ENCODE assay signal across 9 mouse cellular contexts in genomic region chr10:81141455-81142210, GRCm38 (mm10). TPM values are rescaled to one million over a fixed set of nuclear protein-coding genes. Genes with fewer than 3 reads are reported as not detected.
DNase-seq lines count a peak whose midpoint lies in the region; ATAC-seq and TF ChIP-seq lines count a peak whose summit lies in the region.
"Had no signal": no experiment of that assay in that cellular context is flagged by ENCODE, and none has a peak within 500 bp of the region (broad histone marks: within the 10 kb centered on the region; RNA-seq: fewer than 3 reads in every experiment).

No protein-coding gene starts in this region.

- H3K36me3 ChIP-seq in midbrain, embryonic 12.5 days: peaks cover 36% of the 10 kb centered on the region
- H3K36me3 ChIP-seq in midbrain, embryonic 16.5 days (ENCODE audit: control insufficient read depth, insufficient read depth, low read length): peaks cover 28% of the 10 kb centered on the region
- peaks cover 32% of the 10 kb centered on the region for H3K36me3 ChIP-seq in intestine, postnatal 0 days (ENCODE audit: control insufficient read depth, insufficient read depth)
- H3K36me3 ChIP-seq in stomach, embryonic 15.5 days: peaks cover 37% of the 10 kb centered on the region

- peak overlapping the region; percentile 88 for H3K4me3 ChIP-seq in gastrocnemius, adult 2 months
- H3K4me3 ChIP-seq in midbrain, embryonic 12.5 days: no peak overlapping the region
- H3K4me3 ChIP-seq in midbrain, embryonic 16.5 days (ENCODE audit: low read depth, low read length): no peak overlapping the region
- peak overlapping the region; percentile 87 for H3K4me3 ChIP-seq in intestine, postnatal 0 days (ENCODE audit: low read depth, low read length)
- H3K4me3 ChIP-seq in stomach, embryonic 15.5 days (replicated peaks): peak overlapping the region; percentile 81

- peaks cover 45% of the 10 kb centered on the region for H3K4me1 ChIP-seq in midbrain, embryonic 12.5 days
- H3K4me1 ChIP-seq in midbrain, embryonic 16.5 days (ENCODE audit: control insufficient read depth, insufficient read depth, low read length): peaks cover 30% of the 10 kb centered on the region
- peaks cover 20% of the 10 kb centered on the region for H3K4me1 ChIP-seq in intestine, postnatal 0 days (replicated peaks; ENCODE audit: control insufficient read depth, insufficient read depth, low read length)
- H3K4me1 ChIP-seq in stomach, embryonic 15.5 days: peaks cover 56% of the 10 kb centered on the region

- H3K27ac ChIP-seq in gastrocnemius, adult 2 months: peak overlapping the region; percentile 98
- H3K27ac ChIP-seq in midbrain, embryonic 12.5 days (replicated peaks): peak overlapping the region; percentile 20; the same call in 1 of the 2 replicates
- H3K27ac ChIP-seq in midbrain, embryonic 16.5 days (ENCODE audit: low read length): no peak overlapping the region
- peak overlapping the region; percentile 91 for H3K27ac ChIP-seq in intestine, postnatal 0 days (ENCODE audit: low read depth, low read length)
- peak overlapping the region; percentile 87 for H3K27ac ChIP-seq in stomach, embryonic 15.5 days

- H3K4me2 ChIP-seq in midbrain, embryonic 12.5 days (replicated peaks): no peak overlapping the region
- H3K4me2 ChIP-seq in midbrain, embryonic 16.5 days (ENCODE audit: low read length): no peak overlapping the region
- H3K4me2 ChIP-seq in intestine, postnatal 0 days (replicated peaks; ENCODE audit: low read depth): peak overlapping the region; percentile 83
- peak overlapping the region; percentile 82 for H3K4me2 ChIP-seq in stomach, embryonic 15.5 days

- DNase-seq in gastrocnemius, adult 2 months: no peak
- no peak for DNase-seq in gastrocnemius, postnatal 14 days
- no peak for DNase-seq in adrenal gland, postnatal 14 days
- no peak for DNase-seq in gastrocnemius, postnatal 36 days
- DNase-seq: thymus, postnatal 4 days had no signal

- 79% methylated on average over 7 of the region's 7 CpGs for WGBS in midbrain, embryonic 12.5 days
- 74% methylated on average over 6 of the region's 7 CpGs for WGBS in midbrain, embryonic 16.5 days
- WGBS in intestine, postnatal 0 days: 49% methylated on average over 7 of the region's 7 CpGs
- 68% methylated on average over 7 of the region's 7 CpGs for WGBS in stomach, embryonic 15.5 days

- no peak for TF ChIP-seq CTCF in gastrocnemius, adult 2 months (IDR thresholded peaks at IDR 0.05)
- no peak for TF ChIP-seq CTCF in intestine, postnatal 0 days (IDR thresholded peaks at IDR 0.05; ENCODE audit: low read depth)

- no peak overlapping the region for H3K9ac ChIP-seq in midbrain, embryonic 12.5 days (replicated peaks)
- H3K9ac ChIP-seq in midbrain, embryonic 16.5 days (ENCODE audit: low read depth, low read length): no peak overlapping the region
- H3K9ac ChIP-seq in intestine, postnatal 0 days (ENCODE audit: low read depth, low read length): peak overlapping the region; percentile 87
- peak overlapping the region; percentile 10; the same call in 1 of the 2 replicates for H3K9ac ChIP-seq in stomach, embryonic 15.5 days

- no peaks in the 10 kb centered on the region for H3K27me3 ChIP-seq in midbrain, embryonic 12.5 days
- H3K27me3 ChIP-seq in midbrain, embryonic 16.5 days (ENCODE audit: control insufficient read depth, insufficient read depth, low read depth, low read length): no peaks in the 10 kb centered on the region
- H3K27me3 ChIP-seq in intestine, postnatal 0 days (replicated peaks; ENCODE audit: control insufficient read depth, insufficient read depth, low read length): no peaks in the 10 kb centered on the region
- H3K27me3 ChIP-seq in stomach, embryonic 15.5 days (replicated peaks): no peaks in the 10 kb centered on the region

- ATAC-seq in midbrain, embryonic 12.5 days (ENCODE audit: low FRiP score, low read depth): no peak
- ATAC-seq in midbrain, embryonic 16.5 days: no peak
- ATAC-seq in intestine, postnatal 0 days: no peak
- no peak for ATAC-seq in stomach, embryonic 15.5 days (ENCODE audit: insufficient read depth, low FRiP score, low read depth)

- intact Hi-C loops in gastrocnemius, adult 2 months (cut with DNase I): loop anchor here (2.0 kb wide), 1 partner anchor 25 kb away; the partner anchor contains the start of gene Pias4
- intact Hi-C loops in gastrocnemius, postnatal 14 days (cut with DNase I; ENCODE audit: low total_unique reads): no loop called here
- intact Hi-C loops in gastrocnemius, postnatal 36 days (cut with DNase I): no loop called here

- no peaks in the 10 kb centered on the region; the same call in 1 of the 2 replicates for H3K9me3 ChIP-seq in midbrain, embryonic 12.5 days
- no peaks in the 10 kb centered on the region for H3K9me3 ChIP-seq in midbrain, embryonic 16.5 days (replicated peaks; ENCODE audit: control insufficient read depth, low read length, poor library complexity, severe bottlenecking)
- H3K9me3 ChIP-seq in intestine, postnatal 0 days (ENCODE audit: control insufficient read depth): no peaks in the 10 kb centered on the region
- H3K9me3 ChIP-seq in stomach, embryonic 15.5 days: no peaks in the 10 kb centered on the region

RNA-seq across cellular contexts. Expression of gene Zbtb7a, which starts 6.6 kb away (rescaled TPM):
- total RNA-seq in gastrocnemius, adult 2 months (2021): 10 to 100 TPM; 23.3 to 25.9 TPM
- 10 to 100 TPM; 28.2 to 30.1 TPM for total RNA-seq in gastrocnemius, postnatal 14 days (2021)
- 14.6 and 15.9 TPM in 2 replicates for polyA plus RNA-seq in midbrain, embryonic 12.5 days (2016; fragmentation: Nextera tagmentation; extraction: Ambion mirVana)
- 11.3 and 12.6 TPM in 2 replicates for polyA plus RNA-seq in midbrain, embryonic 16.5 days (2015; fragmentation: Nextera tagmentation; extraction: Ambion mirVana)
- polyA plus RNA-seq in intestine, postnatal 0 days (2015; fragmentation: Nextera tagmentation; extraction: Ambion mirVana): 54.1 and 67.6 TPM in 2 replicates
- 56.2 and 60.1 TPM in 2 replicates for polyA plus RNA-seq in stomach, embryonic 15.5 days (2015; fragmentation: Nextera tagmentation; extraction: Ambion mirVana)
- 66.9 and 73.8 TPM in 2 replicates for total RNA-seq in adrenal gland, postnatal 14 days (2021)
- 10 to 100 TPM; 22.4 to 27.8 TPM for total RNA-seq in gastrocnemius, postnatal 36 days (2021)

RNA-seq across cellular contexts. Expression of gene Pias4, which starts 26.1 kb away (rescaled TPM):
- total RNA-seq in gastrocnemius, adult 2 months (2021): 10 to 100 TPM; 15.7 to 16.2 TPM
- total RNA-seq in gastrocnemius, postnatal 14 days (2021): 10 to 100 TPM; 12.3 to 12.8 TPM
- polyA plus RNA-seq in midbrain, embryonic 12.5 days (2016; fragmentation: Nextera tagmentation; extraction: Ambion mirVana): 58.6 and 64.9 TPM in 2 replicates
- 49.7 and 52.2 TPM in 2 replicates for polyA plus RNA-seq in midbrain, embryonic 16.5 days (2015; fragmentation: Nextera tagmentation; extraction: Ambion mirVana)
- 32.8 and 36.5 TPM in 2 replicates for polyA plus RNA-seq in intestine, postnatal 0 days (2015; fragmentation: Nextera tagmentation; extraction: Ambion mirVana)
- polyA plus RNA-seq in stomach, embryonic 15.5 days (2015; fragmentation: Nextera tagmentation; extraction: Ambion mirVana): 41.8 and 44.9 TPM in 2 replicates
- 27.3 and 28.3 TPM in 2 replicates for total RNA-seq in adrenal gland, postnatal 14 days (2021)
- 10 to 100 TPM; 14.0 to 16.3 TPM for total RNA-seq in gastrocnemius, postnatal 36 days (2021)

RNA-seq across cellular contexts. Expression of gene Eef2, which starts 34.8 kb away (rescaled TPM):
- total RNA-seq in gastrocnemius, adult 2 months (2021): 1,000 to 10,000 TPM; 1,128 to 1,335 TPM
- total RNA-seq in gastrocnemius, postnatal 14 days (2021): 100 to 1,000 TPM; 892 to 898 TPM
- 531 and 534 TPM in 2 replicates for polyA plus RNA-seq in midbrain, embryonic 12.5 days (2016; fragmentation: Nextera tagmentation; extraction: Ambion mirVana)
- 535 and 543 TPM in 2 replicates for polyA plus RNA-seq in midbrain, embryonic 16.5 days (2015; fragmentation: Nextera tagmentation; extraction: Ambion mirVana)
- polyA plus RNA-seq in intestine, postnatal 0 days (2015; fragmentation: Nextera tagmentation; extraction: Ambion mirVana): 286 and 316 TPM in 2 replicates
- polyA plus RNA-seq in stomach, embryonic 15.5 days (2015; fragmentation: Nextera tagmentation; extraction: Ambion mirVana): 517 and 544 TPM in 2 replicates
- 1,390 and 1,511 TPM in 2 replicates for total RNA-seq in adrenal gland, postnatal 14 days (2021)
- total RNA-seq in gastrocnemius, postnatal 36 days (2021): 100 to 1,000 TPM; 880 to 957 TPM

RNA-seq across cellular contexts. Expression of gene Map2k2, which starts 35.9 kb away (rescaled TPM):
- 100 to 1,000 TPM; 148 to 187 TPM for total RNA-seq in gastrocnemius, adult 2 months (2021)
- total RNA-seq in gastrocnemius, postnatal 14 days (2021): 100 to 1,000 TPM; 163 to 171 TPM
- polyA plus RNA-seq in midbrain, embryonic 12.5 days (2016; fragmentation: Nextera tagmentation; extraction: Ambion mirVana): 245 and 248 TPM in 2 replicates
- 227 and 233 TPM in 2 replicates for polyA plus RNA-seq in midbrain, embryonic 16.5 days (2015; fragmentation: Nextera tagmentation; extraction: Ambion mirVana)
- polyA plus RNA-seq in intestine, postnatal 0 days (2015; fragmentation: Nextera tagmentation; extraction: Ambion mirVana): 258 and 259 TPM in 2 replicates
- 159 and 181 TPM in 2 replicates for polyA plus RNA-seq in stomach, embryonic 15.5 days (2015; fragmentation: Nextera tagmentation; extraction: Ambion mirVana)
- total RNA-seq in adrenal gland, postnatal 14 days (2021): 161 and 163 TPM in 2 replicates
- total RNA-seq in gastrocnemius, postnatal 36 days (2021): 100 to 1,000 TPM; 160 to 174 TPM

RNA-seq across cellular contexts. Expression of gene Dapk3, which starts 41.2 kb away (rescaled TPM):
- 10 to 100 TPM; 22.1 to 24.9 TPM for total RNA-seq in gastrocnemius, adult 2 months (2021)
- 10 to 100 TPM; 21.2 to 24.8 TPM for total RNA-seq in gastrocnemius, postnatal 14 days (2021)
- 77.3 and 79.6 TPM in 2 replicates for polyA plus RNA-seq in midbrain, embryonic 12.5 days (2016; fragmentation: Nextera tagmentation; extraction: Ambion mirVana)
- polyA plus RNA-seq in midbrain, embryonic 16.5 days (2015; fragmentation: Nextera tagmentation; extraction: Ambion mirVana): 52.5 and 58.3 TPM in 2 replicates
- polyA plus RNA-seq in intestine, postnatal 0 days (2015; fragmentation: Nextera tagmentation; extraction: Ambion mirVana): 50.5 and 53.4 TPM in 2 replicates
- 61.9 and 65.4 TPM in 2 replicates for polyA plus RNA-seq in stomach, embryonic 15.5 days (2015; fragmentation: Nextera tagmentation; extraction: Ambion mirVana)
- 58.3 and 62.2 TPM in 2 replicates for total RNA-seq in adrenal gland, postnatal 14 days (2021)
- total RNA-seq in gastrocnemius, postnatal 36 days (2021): 10 to 100 TPM; 21.1 to 23.9 TPM

Comparison
In these comparisons a context has a peak if more than half of its experiments do, and no peak if none do; other contexts are left out.
1. H3K4me3 ChIP-seq: peak in gastrocnemius, adult 2 months (single experiment), intestine, postnatal 0 days (single experiment) and stomach, embryonic 15.5 days (single experiment); none in midbrain, embryonic 12.5 days (single experiment) and midbrain, embryonic 16.5 days (single experiment).
2. H3K4me2 ChIP-seq: peak in intestine, postnatal 0 days (single experiment) and stomach, embryonic 15.5 days (single experiment); none in midbrain, embryonic 12.5 days (single experiment) and midbrain, embryonic 16.5 days (single experiment).
3. H3K9ac ChIP-seq: peak in intestine, postnatal 0 days (single experiment) and stomach, embryonic 15.5 days (single experiment); none in midbrain, embryonic 12.5 days (single experiment) and midbrain, embryonic 16.5 days (single experiment).